Mouse (Mus musculus): ENCODE data around the gene Ptprn.
"Not testable (repeated sequence)": the region's sequence is repeated elsewhere in the genome, so short reads cannot be mapped to it uniquely, and the experiment has no call there.

Ptprn gene

DNA sequence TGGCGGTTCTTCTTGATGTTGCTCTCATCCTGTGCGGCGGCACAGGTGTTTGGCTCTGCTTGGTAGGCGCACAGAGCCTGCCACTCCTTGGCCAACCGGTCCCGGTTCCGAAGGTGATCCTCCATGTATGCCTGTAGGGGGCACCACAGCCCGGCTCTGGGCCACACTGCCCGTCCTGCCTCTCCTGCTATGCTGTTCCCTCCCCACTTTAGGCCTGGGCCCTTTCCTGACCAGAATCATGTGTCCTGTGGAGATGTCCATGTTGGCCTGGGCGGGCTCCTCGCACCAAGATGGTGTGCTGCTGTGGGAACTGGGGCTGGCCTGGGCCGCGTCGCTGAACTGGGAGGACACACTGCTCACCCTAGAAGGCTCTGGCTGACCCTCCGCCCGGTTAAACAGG is 11.3 kb downstream of the Ptprn start:
- DNase-seq (ENCODE audit: low spot score): no peak

DNA sequence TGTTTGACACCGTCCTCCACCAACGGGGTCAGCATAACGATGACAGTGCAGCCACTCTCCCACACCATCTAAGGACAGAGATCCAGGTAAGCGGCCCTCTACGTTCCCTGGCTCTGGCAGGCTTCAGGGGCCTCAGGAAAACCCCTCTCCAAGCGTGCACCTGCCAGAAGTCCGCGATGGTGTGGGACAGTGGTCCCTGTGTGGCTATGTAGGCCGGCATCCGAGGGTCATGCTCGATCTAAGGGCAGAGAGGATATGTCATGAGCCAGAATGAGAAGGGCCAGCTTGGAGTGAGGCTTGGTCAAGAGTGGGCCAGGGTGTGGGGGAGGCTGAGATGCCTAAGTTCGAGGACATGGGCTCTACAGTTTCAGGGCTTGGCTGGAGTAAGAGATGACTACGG is 12.0 kb downstream of the Ptprn start:
- no peak for DNase-seq (ENCODE audit: low spot score)

GRCm38 (mm10) chr1:75251112-75251970 is 13.0 kb downstream of the Ptprn start:
- DNase-seq (ENCODE audit: low spot score): peak; percentile 74

DNA sequence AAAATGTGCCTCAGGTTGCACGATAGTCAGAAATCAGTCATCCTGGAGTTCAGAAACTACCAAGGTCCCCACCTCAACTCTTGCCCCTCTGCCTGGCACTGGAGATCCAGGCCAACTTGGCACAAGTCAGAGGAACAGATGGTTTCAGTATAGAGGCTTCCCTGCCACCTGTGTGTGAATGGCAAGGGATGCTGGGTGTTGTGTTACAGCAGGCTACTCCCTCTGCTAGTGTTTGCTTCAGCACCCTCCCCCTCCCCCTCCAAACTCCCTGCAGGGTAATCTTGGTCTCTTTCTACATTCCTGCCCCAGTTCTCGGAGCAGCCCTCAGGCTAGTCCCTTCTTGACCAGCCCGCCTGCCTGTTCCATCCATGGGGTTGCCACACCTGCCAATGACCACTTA is 13.8 kb downstream of the Ptprn start:
- no peak for DNase-seq (ENCODE audit: low spot score)

DNA sequence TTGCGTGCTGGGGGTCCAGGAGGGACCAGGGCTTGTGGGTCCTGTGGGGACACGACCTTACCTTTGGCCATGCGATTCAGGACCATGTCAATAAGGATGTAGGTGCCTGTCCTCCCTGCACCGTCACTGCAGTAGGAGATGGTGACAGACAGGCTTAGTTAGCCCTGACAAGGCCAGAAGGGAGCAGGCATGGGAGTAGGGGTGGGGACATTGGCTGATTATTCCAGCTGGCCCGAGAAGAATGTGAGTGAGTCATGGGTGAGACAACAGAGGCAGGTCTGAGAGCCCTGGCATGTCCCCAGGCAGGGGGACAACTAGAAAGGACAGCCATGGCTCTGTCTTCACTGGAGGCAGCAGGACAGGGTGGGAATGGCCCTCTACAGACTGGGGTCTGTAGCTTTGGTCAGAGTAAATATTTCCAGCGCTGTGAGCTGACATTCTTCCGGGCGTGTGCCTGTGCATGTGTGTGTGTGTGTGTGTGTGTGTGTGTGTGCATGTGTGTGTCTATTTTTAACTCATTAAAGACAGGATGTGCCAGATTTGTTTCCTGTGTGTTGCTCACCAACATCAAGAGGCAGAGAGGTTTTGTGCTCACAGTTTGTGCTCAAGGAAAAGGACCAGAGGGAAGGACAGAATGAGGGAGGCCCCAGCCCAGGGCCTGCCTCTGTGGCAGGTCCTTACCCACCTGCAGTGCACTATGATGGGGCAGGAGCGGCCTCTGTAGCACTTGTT is 16.1 kb downstream of the Ptprn start:
- no peak for DNase-seq (ENCODE audit: low spot score)

GRCm38 (mm10) chr1:75247071-75247930 is 17.0 kb downstream of the Ptprn start:
- DNase-seq (ENCODE audit: low spot score): no peak

GRCm38 (mm10) chr1:75244836-75245235 is 19.5 kb downstream of the Ptprn start:
- DNase-seq (ENCODE audit: low spot score): peak; percentile 75

GRCm38 (mm10) chr1:75244175-75244826 is 20.0 kb downstream of the Ptprn start:
- DNase-seq (ENCODE audit: low spot score): no peak

DNA sequence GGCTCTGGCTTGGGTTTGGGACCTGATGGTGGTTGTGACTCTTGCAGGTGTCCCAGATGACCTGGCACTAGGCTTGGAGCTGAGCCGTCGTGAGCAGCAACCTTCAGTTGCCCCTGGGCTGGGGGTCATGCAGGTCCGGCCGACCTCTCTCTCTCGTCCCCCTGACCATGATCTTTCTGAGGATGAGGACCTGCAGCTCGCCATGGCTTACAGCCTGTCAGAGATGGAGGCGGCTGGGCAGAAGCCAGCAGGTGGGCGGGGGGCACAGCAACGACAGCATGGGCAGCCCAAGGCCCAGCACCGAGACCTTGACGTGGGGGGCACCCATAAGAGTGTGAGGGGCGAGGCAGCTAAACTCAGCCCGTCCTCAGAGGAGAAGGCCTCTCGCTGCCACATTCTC is 20.9 kb downstream of the Ptprn start:
- DNase-seq (ENCODE audit: low spot score): no peak

DNA sequence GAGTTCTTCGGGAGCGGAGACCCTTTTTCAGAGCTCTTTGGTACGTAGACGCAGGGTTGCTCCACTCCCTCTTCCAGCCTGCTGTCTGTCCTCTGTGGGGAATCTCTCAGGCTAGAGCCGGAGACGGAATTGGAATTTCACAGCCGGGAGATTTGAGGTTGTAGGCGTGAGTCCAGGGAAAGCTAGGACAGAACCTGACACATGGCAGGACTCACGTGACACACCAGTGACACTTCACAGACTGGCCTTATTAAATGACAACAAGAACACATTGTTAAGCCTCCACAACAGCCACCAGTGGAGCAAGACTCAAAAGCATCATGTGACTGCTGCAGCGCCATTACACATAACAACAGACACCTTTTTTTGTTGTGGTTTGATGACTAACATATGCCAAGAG is 24.7 kb downstream of the Ptprn start:
- no peak for DNase-seq (ENCODE audit: low spot score)

GRCm38 (mm10) chr1:75236117-75237050 is 27.9 kb downstream of the Ptprn start, which contains the start of gene Dnajb2:
TSS of gene Dnajb2 (plus strand) at chr1:75236406.
- peak; percentile 83 for DNase-seq (ENCODE audit: low spot score)

DNA sequence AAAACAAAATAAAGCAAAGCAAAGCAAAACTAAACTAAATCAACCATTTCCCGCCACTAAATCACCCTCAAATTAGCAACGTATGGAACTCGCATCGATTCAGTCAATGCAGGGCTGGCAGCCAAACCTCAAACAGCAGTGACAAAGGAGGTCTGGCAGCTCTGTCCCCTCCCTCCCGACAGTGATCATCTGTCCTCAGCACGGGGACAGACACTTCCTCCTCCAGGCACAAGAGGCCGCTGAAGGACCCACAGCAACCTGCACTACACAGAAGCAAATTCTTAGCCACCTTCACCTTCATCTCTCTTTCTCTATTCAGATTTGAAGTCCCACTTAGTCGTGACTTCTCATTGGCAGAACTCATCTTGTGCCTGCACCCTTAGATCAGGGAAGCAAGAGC is 29.7 kb downstream of the Ptprn start:
- peak; percentile 79 for DNase-seq (ENCODE audit: low spot score)

DNA sequence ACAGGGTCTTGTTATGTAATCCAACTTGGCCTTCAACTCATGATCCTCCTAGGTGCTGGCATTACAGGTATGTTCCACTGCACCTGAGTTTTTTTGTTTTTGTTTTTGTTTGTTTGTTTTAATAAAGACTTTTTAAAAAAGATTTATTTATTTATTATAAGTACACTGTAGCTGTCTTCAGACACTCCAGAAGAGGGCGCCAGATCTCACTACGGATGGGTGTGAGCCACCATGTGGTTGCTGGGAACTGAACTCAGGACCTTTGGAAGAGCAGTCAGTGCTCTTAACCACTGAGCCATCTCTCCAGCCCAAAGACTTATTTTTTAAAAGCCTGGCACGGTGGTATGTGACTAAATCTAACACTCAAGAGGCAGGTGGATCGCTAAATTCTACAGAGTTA is 31.8 kb downstream of the Ptprn start:
- DNase-seq (ENCODE audit: low spot score): not testable (repeated sequence)

DNA sequence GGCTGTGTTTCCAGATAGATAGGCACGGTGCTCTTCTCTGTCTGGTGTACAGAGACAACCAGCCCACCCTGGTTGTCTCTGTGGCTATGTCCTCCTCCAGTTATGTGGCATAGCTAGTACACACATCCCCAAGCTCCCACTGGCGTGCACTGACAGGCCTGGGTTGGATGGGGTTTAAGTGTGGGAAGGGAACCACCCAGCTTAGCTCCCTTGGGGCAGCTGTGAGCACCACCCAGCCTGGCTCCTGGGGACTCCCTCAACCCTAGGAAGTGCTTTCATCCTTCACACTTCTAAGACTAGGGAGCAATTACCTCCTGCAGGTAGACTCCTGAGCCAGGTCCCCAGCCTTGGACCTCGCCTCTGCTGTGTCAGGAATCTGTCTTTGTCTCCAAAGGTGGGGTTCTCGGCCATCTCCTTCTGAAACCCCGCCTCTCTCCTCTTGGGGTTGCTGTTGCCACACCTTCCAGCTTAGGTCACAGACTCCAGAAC is 32.6 kb downstream of the Ptprn start, which contains the start of gene A630095N17Rik:
TSS of gene A630095N17Rik (minus strand) at position 439 of the 489 bp plus-strand sequence.
- no peak for DNase-seq (ENCODE audit: low spot score)

GRCm38 (mm10) chr1:75231224-75231623 is 33.1 kb downstream of the Ptprn start:
- no peak for DNase-seq (ENCODE audit: low spot score)

DNA sequence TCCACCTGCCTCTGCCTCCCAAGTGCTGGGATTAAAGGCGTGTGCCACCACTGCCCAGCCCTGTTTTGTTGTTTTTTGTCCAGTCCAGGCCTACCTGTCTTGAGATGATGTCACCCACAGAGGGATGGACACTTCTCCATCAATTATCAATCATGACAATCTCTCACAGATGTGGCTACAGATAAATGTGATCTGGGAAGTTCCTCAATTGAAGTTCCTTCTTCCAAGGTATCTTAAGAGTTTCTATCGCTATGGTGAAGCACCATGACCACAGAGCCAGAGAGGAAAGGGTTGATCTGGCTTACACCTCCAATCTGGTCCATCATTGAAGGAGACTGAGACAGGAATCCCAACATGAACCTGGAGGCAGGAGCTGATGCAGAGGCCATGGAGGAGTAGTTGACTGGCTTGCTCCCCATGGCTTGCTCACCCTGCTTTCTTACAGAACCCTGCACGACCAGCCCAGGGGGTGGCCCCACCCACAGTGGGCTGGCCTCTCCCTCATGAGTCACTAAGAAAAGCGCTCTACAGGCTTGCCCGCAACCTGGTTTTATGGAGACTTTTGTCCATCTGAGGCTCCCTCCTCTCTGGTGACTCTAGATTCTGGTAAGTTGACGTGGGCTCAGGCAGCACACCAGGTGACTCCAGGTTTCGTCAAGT is 33.8 kb downstream of the Ptprn start:
- no peak for DNase-seq (ENCODE audit: low spot score)

DNA sequence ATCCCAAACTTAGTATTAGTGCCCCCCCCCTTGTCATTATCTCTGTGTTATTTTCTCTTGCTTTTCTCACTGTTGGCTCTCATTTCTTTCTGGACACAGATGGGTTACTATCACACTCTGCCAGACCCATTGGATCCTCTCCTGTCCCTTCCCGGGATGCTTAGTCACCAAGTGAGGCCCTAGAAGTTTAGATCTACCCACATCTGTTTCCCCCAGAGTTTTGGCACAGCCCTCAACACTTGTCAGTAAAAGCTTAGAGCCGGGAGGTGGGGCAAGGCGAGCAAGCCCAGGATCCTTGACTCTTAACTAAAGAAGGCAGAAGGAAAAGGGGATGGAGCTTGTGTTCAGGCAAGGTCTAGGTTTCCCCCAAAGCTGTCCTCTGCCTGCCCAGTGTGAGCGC is 35.1 kb downstream of the Ptprn start:
- DNase-seq (ENCODE audit: low spot score): no peak

DNA sequence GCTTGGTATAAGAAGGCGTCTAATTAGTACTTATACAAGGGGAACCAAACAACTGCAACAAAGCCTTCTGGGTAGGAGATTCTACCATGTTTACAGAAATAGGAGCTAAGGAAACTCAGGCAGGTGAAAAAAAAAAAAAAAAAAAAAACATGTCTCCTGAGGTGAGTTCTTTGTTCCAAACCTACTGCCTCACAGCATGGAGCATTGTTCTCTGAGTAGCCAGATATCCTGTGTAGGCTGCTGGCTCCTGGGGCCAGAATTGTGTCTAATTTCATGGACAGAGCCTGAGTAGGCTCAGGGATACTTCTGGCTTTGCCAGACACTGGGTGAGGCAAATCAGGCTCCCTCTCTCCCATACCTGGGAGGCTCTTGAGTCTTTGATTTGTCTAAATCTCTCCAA is 36.6 kb downstream of the Ptprn start:
- DNase-seq (ENCODE audit: low spot score): no peak

GRCm38 (mm10) chr1:75226138-75226537 is 38.2 kb downstream of the Ptprn start:
- no peak for DNase-seq (ENCODE audit: low spot score)

DNA sequence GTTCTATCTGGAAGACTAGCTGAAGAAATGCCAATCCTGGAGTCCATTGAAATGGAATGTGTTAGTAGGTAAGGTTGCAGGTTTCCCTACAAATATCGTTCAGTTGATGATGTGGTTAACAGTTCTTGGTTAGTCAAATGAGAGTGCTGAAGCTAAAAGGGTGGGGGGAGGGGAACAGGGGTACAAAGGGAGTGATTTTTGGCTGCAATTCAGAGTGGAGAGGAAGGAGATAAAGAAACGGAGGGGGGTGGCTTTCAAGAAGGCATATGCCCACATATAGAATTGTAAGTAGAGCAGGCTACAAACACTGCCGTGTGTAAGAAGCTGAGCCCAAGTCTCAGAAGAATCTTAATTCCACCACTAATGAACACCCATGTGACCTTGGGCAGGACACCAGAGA is 38.8 kb downstream of the Ptprn start:
- DNase-seq (ENCODE audit: low spot score): no peak

Measured in embryo, embryonic 10.5 days (tissue).